Mouse (Mus musculus): Measurements from ENCODE around the gene Zbtb26.

Gene Zbtb26

DNA sequence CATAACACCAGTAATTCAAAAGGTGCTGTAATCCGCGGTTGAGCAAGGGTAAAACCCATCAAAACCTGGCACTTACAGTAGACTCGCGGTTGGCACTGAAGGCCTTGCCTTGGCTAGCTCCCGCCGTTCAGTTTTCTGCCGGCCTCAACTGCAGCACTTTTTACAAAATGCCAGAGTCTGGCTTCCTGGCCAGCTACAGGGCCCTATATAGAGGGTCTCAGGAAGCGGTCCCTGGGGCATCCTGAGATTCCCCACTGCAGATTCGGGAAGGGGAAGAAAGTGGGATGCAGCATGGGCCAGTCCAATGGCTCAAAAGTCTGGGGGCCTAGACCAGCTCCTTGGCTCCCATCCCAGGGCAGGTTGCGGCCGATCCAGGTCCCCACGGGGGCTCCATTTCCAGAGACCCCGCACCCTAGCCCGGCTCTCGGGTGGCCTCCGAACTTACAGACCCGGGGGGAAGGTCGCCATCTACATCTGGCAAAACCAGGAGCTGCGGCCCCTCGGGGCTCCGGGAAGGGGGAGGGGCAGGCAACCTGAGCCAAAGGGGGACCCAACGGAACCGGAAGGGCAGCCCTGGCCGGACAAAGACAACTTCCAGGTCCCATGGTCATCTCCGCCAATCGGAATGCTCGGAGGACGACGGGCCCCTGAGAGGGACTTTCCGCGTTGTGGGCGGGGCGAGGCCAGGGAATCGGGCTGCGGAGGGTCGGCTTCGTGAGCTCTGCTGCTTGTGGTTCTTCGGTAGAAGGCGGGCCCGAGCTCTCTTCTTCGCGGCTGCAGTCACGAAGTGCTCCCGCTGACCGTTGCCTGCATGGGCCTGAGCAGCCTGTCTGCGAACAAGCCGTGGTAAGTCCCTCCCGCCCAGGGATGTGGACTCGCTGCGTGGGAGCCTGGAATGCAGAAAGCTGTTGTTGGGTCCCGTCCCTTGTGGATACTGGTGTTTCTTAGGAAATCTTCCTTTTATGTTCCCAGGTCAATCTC, at the start of gene Zbtb26, which contains the start of the genes Zbtb6 and Rabgap1:
Gene Zbtb26 (minus strand): TSS at position 525 of the 981 bp plus-strand sequence.
Gene Zbtb6 (minus strand): TSS at position 561 of the 981 bp plus-strand sequence.
Gene Rabgap1 (plus strand): TSS at position 669 of the 981 bp plus-strand sequence.
- Histone ChIP-seq H3K4me1 (replicated peaks; ENCODE audit: low read depth, low read length) (peaks cover 33% of the 10 kb centered on the region), H3K9me3 (ENCODE audit: low read length) (no peaks in the 10 kb centered on the region), H3K4me3 (replicated peaks; ENCODE audit: low read length) (peak within 1 kb of the TSS; percentile 95), H3K27me3 (ENCODE audit: insufficient read depth, low read length) (no peaks in the 10 kb centered on the region), H3K36me3 (ENCODE audit: insufficient read depth, low read length) (peaks cover 33% of the 10 kb centered on the region)
- TF ChIP-seq POU5F1 (IDR thresholded peaks at IDR 0.05; ENCODE audit: borderline replicate concordance, low read length) (no peak), CTCF (conservative IDR thresholded peaks at IDR 0.05; ENCODE audit: low read length) (no peak), NANOG (IDR thresholded peaks at IDR 0.05; ENCODE audit: borderline replicate concordance, low read length) (no peak)

- TF ChIP-seq CTCF (conservative IDR thresholded peaks at IDR 0.05; ENCODE audit: low read length), result no peak
- no peak for TF ChIP-seq POU5F1 (IDR thresholded peaks at IDR 0.05; ENCODE audit: borderline replicate concordance, low read length)
- TF ChIP-seq NANOG (IDR thresholded peaks at IDR 0.05; ENCODE audit: borderline replicate concordance, low read length), result no peak
Observed at GRCm38 (mm10) chr2:37488956-37489355, 46.0 kb upstream of the Zbtb26 start.

GRCm38 (mm10) chr2:37486408-37486807, 43.5 kb upstream of the Zbtb26 start:
- TF ChIP-seq NANOG (IDR thresholded peaks at IDR 0.05; ENCODE audit: borderline replicate concordance, low read length), result no peak
- TF ChIP-seq CTCF (conservative IDR thresholded peaks at IDR 0.05; ENCODE audit: low read length), result no peak
- no peak for TF ChIP-seq POU5F1 (IDR thresholded peaks at IDR 0.05; ENCODE audit: borderline replicate concordance, low read length)
- Histone ChIP-seq H3K9me3 (ENCODE audit: low read length) (no peaks in the 10 kb centered on the region), H3K4me3 (replicated peaks; ENCODE audit: low read length) (no peak overlapping the region), H3K36me3 (ENCODE audit: insufficient read depth, low read length) (peaks cover 79% of the 10 kb centered on the region), H3K4me1 (replicated peaks; ENCODE audit: low read depth, low read length) (no peaks in the 10 kb centered on the region), H3K27me3 (ENCODE audit: insufficient read depth, low read length) (no peaks in the 10 kb centered on the region)

More at GRCm38 (mm10) chr2:37488956-37489355, 46.0 kb upstream of the Zbtb26 start:
- no peak overlapping the region for H3K4me3 ChIP-seq (replicated peaks; ENCODE audit: low read length)
- H3K4me1 ChIP-seq (replicated peaks; ENCODE audit: low read depth, low read length), result no peaks in the 10 kb centered on the region
- no peaks in the 10 kb centered on the region for H3K27me3 ChIP-seq (ENCODE audit: insufficient read depth, low read length)
- peaks cover 85% of the 10 kb centered on the region for H3K36me3 ChIP-seq (ENCODE audit: insufficient read depth, low read length)
- H3K9me3 ChIP-seq (ENCODE audit: low read length), result no peaks in the 10 kb centered on the region

GRCm38 (mm10) chr2:37485370-37485769, 42.4 kb upstream of the Zbtb26 start:
- no peak overlapping the region for H3K4me3 ChIP-seq (replicated peaks; ENCODE audit: low read length)
- peaks cover 77% of the 10 kb centered on the region for H3K36me3 ChIP-seq (ENCODE audit: insufficient read depth, low read length)
- no peaks in the 10 kb centered on the region for H3K9me3 ChIP-seq (ENCODE audit: low read length)
- TF ChIP-seq CTCF (conservative IDR thresholded peaks at IDR 0.05; ENCODE audit: low read length) (peak; percentile 50), POU5F1 (IDR thresholded peaks at IDR 0.05; ENCODE audit: borderline replicate concordance, low read length) (no peak)
- H3K27me3 ChIP-seq (ENCODE audit: insufficient read depth, low read length), result no peaks in the 10 kb centered on the region
- peaks cover 5% of the 10 kb centered on the region for H3K4me1 ChIP-seq (replicated peaks; ENCODE audit: low read depth, low read length)

DNA sequence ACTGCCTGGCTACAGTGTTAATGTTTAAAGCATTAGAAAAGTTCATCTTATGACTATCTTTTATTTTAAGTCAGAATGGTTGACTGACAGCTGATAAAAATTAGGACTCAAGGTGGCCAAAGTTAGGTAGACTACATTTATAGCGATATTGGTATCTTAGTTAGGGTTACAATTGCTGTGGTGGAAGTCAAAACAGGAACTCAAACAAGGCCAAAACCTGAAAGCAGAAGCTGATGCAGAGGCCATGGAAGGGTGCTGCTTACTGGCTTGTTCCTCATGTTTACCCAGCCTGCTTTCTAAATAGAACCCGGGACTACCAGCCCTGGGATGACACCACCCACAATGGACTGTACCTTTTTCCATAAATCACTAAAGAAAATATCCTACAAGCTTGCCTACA, 41.2 kb upstream of the Zbtb26 start:
- Histone ChIP-seq H3K36me3 (ENCODE audit: insufficient read depth, low read length) (peaks cover 64% of the 10 kb centered on the region), H3K4me1 (replicated peaks; ENCODE audit: low read depth, low read length) (peaks cover 5% of the 10 kb centered on the region)
- TF ChIP-seq POU5F1 (IDR thresholded peaks at IDR 0.05; ENCODE audit: borderline replicate concordance, low read length) (no peak), NANOG (IDR thresholded peaks at IDR 0.05; ENCODE audit: borderline replicate concordance, low read length) (no peak), CTCF (conservative IDR thresholded peaks at IDR 0.05; ENCODE audit: low read length) (no peak)

GRCm38 (mm10) chr2:37480039-37480438, 37.1 kb upstream of the Zbtb26 start:
- no peaks in the 10 kb centered on the region for H3K27me3 ChIP-seq (ENCODE audit: insufficient read depth, low read length)
- peaks cover 5% of the 10 kb centered on the region for H3K4me1 ChIP-seq (replicated peaks; ENCODE audit: low read depth, low read length)
- peaks cover 3% of the 10 kb centered on the region; the same call in 1 of the 2 replicates for H3K9me3 ChIP-seq (ENCODE audit: low read length)
- peaks cover 64% of the 10 kb centered on the region for H3K36me3 ChIP-seq (ENCODE audit: insufficient read depth, low read length)
- no peak for TF ChIP-seq NANOG (IDR thresholded peaks at IDR 0.05; ENCODE audit: borderline replicate concordance, low read length)
- TF ChIP-seq CTCF (conservative IDR thresholded peaks at IDR 0.05; ENCODE audit: low read length), result no peak
- TF ChIP-seq POU5F1 (IDR thresholded peaks at IDR 0.05; ENCODE audit: borderline replicate concordance, low read length), result no peak
- H3K4me3 ChIP-seq (replicated peaks; ENCODE audit: low read length), result no peak overlapping the region

More for the DNA sequence above, 41.2 kb upstream of the Zbtb26 start:
- Histone ChIP-seq H3K9me3 (ENCODE audit: low read length) (no peaks in the 10 kb centered on the region), H3K4me3 (replicated peaks; ENCODE audit: low read length) (no peak overlapping the region), H3K27me3 (ENCODE audit: insufficient read depth, low read length) (no peaks in the 10 kb centered on the region)

GRCm38 (mm10) chr2:37479559-37479958, 36.6 kb upstream of the Zbtb26 start:
- Histone ChIP-seq H3K4me1 (replicated peaks; ENCODE audit: low read depth, low read length) (peaks cover 5% of the 10 kb centered on the region), H3K4me3 (replicated peaks; ENCODE audit: low read length) (no peak overlapping the region), H3K27me3 (ENCODE audit: insufficient read depth, low read length) (no peaks in the 10 kb centered on the region), H3K36me3 (ENCODE audit: insufficient read depth, low read length) (peaks cover 63% of the 10 kb centered on the region), H3K9me3 (ENCODE audit: low read length) (peaks cover 3% of the 10 kb centered on the region; the same call in 1 of the 2 replicates)
- TF ChIP-seq NANOG (IDR thresholded peaks at IDR 0.05; ENCODE audit: borderline replicate concordance, low read length), result no peak
- TF ChIP-seq POU5F1 (IDR thresholded peaks at IDR 0.05; ENCODE audit: borderline replicate concordance, low read length), result no peak
- TF ChIP-seq CTCF (conservative IDR thresholded peaks at IDR 0.05; ENCODE audit: low read length), result no peak

GRCm38 (mm10) chr2:37466266-37466665, 23.3 kb upstream of the Zbtb26 start:
- no peak overlapping the region for H3K4me3 ChIP-seq (replicated peaks; ENCODE audit: low read length)
- TF ChIP-seq POU5F1 (IDR thresholded peaks at IDR 0.05; ENCODE audit: borderline replicate concordance, low read length), result no peak
- TF ChIP-seq NANOG (IDR thresholded peaks at IDR 0.05; ENCODE audit: borderline replicate concordance, low read length), result no peak
- no peak for TF ChIP-seq CTCF (conservative IDR thresholded peaks at IDR 0.05; ENCODE audit: low read length)
- no peaks in the 10 kb centered on the region for H3K27me3 ChIP-seq (ENCODE audit: insufficient read depth, low read length)
- no peaks in the 10 kb centered on the region for H3K9me3 ChIP-seq (ENCODE audit: low read length)
- H3K4me1 ChIP-seq (replicated peaks; ENCODE audit: low read depth, low read length), result no peaks in the 10 kb centered on the region
- peaks cover 16% of the 10 kb centered on the region; the same call in 1 of the 2 replicates for H3K36me3 ChIP-seq (ENCODE audit: insufficient read depth, low read length)

Measured in E14TG2a.4 (cell line).